Mouse (Mus musculus): ENCODE measurements at regions not wholly inside any gene's neighbourhood (a gene's known extent, or its start where the extent isn't known, plus 50 kb on each side); places are given as distances from the start of the nearest gene placed in this dataset.

DNA sequence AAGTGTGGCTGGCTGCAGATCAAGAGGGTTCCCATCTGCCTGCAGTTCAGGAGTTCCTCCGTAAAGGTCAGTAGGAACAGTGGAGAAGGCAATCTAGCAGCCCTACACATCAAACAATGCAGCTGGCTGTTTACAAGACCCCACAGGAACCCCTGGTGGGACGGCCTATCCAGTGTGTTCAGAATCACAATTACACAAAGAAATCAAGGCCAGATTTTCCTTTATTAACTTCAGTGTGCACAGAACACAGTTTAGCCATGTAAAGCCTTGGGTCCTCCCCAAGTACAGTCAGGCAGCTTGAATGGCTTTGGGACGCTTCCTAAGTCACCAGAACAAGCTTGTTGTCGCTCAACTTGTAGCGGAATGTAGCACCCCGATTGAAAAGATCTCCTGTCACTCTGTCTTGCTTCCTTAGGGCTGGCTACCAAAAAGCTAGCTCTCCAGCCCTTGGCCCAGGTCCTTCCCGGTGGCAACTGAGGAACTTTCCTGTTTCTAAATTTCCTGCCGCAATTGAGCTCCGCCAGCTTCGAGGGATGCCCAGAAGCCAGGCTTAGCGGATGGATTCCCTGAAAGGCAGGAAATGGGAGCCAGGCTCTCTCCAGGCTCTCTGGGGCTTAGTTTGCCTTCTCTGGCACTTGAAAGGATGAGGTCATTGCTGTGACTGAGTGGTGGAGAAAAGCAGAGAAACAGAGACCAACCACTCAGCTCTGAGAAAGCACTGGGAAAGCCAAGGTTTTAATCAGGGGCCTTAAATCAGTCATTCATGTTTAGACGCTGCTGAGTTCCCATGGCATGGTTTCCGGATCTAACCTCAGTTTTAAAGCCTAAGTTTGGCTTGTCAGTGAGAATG lies 78.1 kb upstream of the Spin1 start:
- Histone ChIP-seq H3K4me3 (no peak overlapping the region), H3K4me1 (peaks cover 8% of the 10 kb centered on the region; the same call in 1 of the 2 replicates), H3K9ac (no peak overlapping the region), H3K36me3 (no peaks in the 10 kb centered on the region), H3K27me3 (no peaks in the 10 kb centered on the region), H3K9me3 (replicated peaks) (no peaks in the 10 kb centered on the region), H3K4me2 (replicated peaks) (no peak overlapping the region), H3K27ac (no peak overlapping the region)
- ATAC-seq (ENCODE audit: low FRiP score) = no peak
- 69% methylated on average over 13 of the region's 13 CpGs for WGBS

- WGBS = 88% methylated on average over 11 of the region's 11 CpGs
- H3K27ac ChIP-seq = no peak overlapping the region
- no peak for ATAC-seq (ENCODE audit: low FRiP score)
These were observed 77.4 kb upstream of the Spin1 start for GRCm38 (mm10) chr13:51023271-51023670.

GRCm38 (mm10) chr13:51026311-51026918 lies 74.3 kb upstream of the Spin1 start:
- WGBS = 86% methylated on average over 6 of the region's 6 CpGs
- H3K4me2 ChIP-seq (replicated peaks) = no peak overlapping the region
- no peaks in the 10 kb centered on the region for H3K27me3 ChIP-seq
- no peak overlapping the region for H3K9ac ChIP-seq
- ATAC-seq (ENCODE audit: low FRiP score) = no peak
- no peaks in the 10 kb centered on the region for H3K4me1 ChIP-seq
- no peak overlapping the region for H3K27ac ChIP-seq
- H3K4me3 ChIP-seq = no peak overlapping the region
- H3K9me3 ChIP-seq (replicated peaks) = peaks cover 10% of the 10 kb centered on the region; the same call in 1 of the 2 replicates
- H3K36me3 ChIP-seq = no peaks in the 10 kb centered on the region

More at GRCm38 (mm10) chr13:51023271-51023670, 77.4 kb upstream of the Spin1 start:
- no peak overlapping the region for H3K9ac ChIP-seq
- H3K9me3 ChIP-seq (replicated peaks) = no peaks in the 10 kb centered on the region
- peaks cover 2% of the 10 kb centered on the region; the same call in 1 of the 2 replicates for H3K4me1 ChIP-seq
- no peak overlapping the region for H3K4me3 ChIP-seq
- no peaks in the 10 kb centered on the region for H3K36me3 ChIP-seq
- H3K27me3 ChIP-seq = no peaks in the 10 kb centered on the region
- no peak overlapping the region for H3K4me2 ChIP-seq (replicated peaks)

- Histone ChIP-seq H3K9ac (no peak overlapping the region), H3K4me3 (no peak overlapping the region), H3K4me1 (no peaks in the 10 kb centered on the region), H3K27ac (no peak overlapping the region), H3K36me3 (no peaks in the 10 kb centered on the region), H3K9me3 (replicated peaks) (no peaks in the 10 kb centered on the region), H3K4me2 (replicated peaks) (no peak overlapping the region), H3K27me3 (no peaks in the 10 kb centered on the region)
- ATAC-seq (ENCODE audit: low FRiP score) = no peak
- WGBS = 88% methylated on average over 13 of the region's 13 CpGs
These were observed 62.7 kb upstream of the Spin1 start for GRCm38 (mm10) chr13:51037850-51038450.

- no peaks in the 10 kb centered on the region for H3K36me3 ChIP-seq
- H3K4me2 ChIP-seq (replicated peaks) = no peak overlapping the region
- no peak overlapping the region for H3K27ac ChIP-seq
- no peak for ATAC-seq (ENCODE audit: low FRiP score)
- WGBS = 92% methylated on average over 4 of the region's 4 CpGs
- H3K9ac ChIP-seq = no peak overlapping the region
- no peaks in the 10 kb centered on the region for H3K27me3 ChIP-seq
- H3K9me3 ChIP-seq (replicated peaks) = peaks cover 8% of the 10 kb centered on the region
- H3K4me1 ChIP-seq = no peaks in the 10 kb centered on the region
- no peak overlapping the region for H3K4me3 ChIP-seq
These were observed 61.7 kb upstream of the Spin1 start for GRCm38 (mm10) chr13:51038955-51039354.

DNA sequence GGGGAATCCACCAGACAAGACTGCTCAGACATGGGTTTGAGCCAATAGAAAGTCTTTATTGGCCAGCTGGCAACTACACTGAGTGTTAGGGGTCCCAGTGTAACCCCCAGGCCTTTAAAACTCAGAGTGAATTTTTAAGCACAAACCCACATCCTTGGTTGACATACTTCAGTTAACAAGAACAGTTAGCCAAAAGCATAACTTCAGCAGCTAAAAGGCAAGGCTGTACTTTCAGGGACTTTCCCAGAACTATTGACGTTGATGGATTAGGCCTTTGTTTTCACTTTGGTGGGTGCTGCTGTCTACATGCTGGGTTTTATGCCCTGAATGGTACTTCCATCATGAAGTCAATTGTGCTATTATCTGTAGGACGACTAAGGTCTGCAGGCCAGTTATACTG lies 59.6 kb upstream of the Spin1 start:
- Histone ChIP-seq H3K27me3 (no peaks in the 10 kb centered on the region), H3K27ac (no peak overlapping the region), H3K36me3 (no peaks in the 10 kb centered on the region), H3K9me3 (replicated peaks) (peaks cover 14% of the 10 kb centered on the region), H3K4me2 (replicated peaks) (no peak overlapping the region), H3K4me1 (no peaks in the 10 kb centered on the region), H3K4me3 (no peak overlapping the region), H3K9ac (no peak overlapping the region)
- WGBS = 40% methylated on average over 2 of the region's 2 CpGs
- no peak for ATAC-seq (ENCODE audit: low FRiP score)

DNA sequence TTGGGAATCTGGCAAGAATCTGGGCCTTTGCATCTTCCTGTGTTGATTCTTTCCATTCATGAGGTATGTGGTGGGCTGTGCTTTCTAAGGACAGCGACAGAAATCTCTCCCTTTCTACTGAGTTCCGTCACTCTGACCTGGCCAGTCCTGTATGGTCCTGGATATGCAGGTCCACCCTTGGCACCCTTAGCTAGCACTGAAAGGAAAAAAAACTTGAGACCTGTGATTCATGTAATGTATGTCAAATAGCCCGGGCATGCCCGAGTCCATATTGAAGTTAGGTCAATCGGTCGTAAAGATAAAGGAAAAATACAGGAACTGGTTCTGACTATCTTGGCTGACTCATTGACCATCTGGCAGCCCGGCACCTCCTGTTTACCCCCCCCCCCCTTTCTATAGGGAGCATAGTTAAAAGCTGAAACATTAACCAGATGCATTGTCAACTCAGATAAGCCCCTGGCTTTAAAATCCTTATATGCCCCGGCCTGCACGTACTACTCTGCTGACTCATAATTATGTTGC lies 57.7 kb upstream of the Spin1 start:
- Histone ChIP-seq H3K27ac (no peak overlapping the region), H3K27me3 (no peaks in the 10 kb centered on the region), H3K9ac (no peak overlapping the region), H3K9me3 (replicated peaks) (peaks cover 14% of the 10 kb centered on the region), H3K4me3 (no peak overlapping the region), H3K36me3 (no peaks in the 10 kb centered on the region), H3K4me2 (replicated peaks) (no peak overlapping the region), H3K4me1 (no peaks in the 10 kb centered on the region)
- 96% methylated on average over 9 of the region's 9 CpGs for WGBS
- ATAC-seq (ENCODE audit: low FRiP score) = no peak

Measured in hindbrain, embryonic 12.5 days (tissue).